Mouse (Mus musculus): ENCODE data around the gene Gm49388. TPM values are rescaled to one million over a fixed set of nuclear protein-coding genes. Genes with fewer than 3 reads are reported as not detected.

Gm49388 gene
- polyA plus RNA-seq, 1 experiment from 2014 or later: not detected

DNA sequence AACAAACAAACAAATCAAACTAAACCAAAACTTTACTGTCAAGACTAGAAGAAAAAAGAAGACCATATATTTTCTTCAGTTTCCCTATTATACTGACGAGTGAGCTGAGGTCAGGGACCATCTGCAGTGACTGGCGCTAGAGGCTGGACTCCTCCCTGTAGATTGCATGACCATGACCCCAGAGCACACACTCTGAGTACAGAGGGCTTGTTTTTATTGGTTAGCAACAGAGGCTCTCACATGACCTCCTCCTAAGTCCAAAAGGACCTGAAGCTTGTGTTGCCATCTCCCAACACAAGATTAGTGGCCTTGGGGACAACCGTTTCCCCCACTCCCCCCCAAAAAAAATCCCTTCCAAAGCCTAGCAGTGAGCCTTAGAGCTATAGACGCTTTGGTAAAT lies 28.4 kb downstream of the Gm49388 start:
- DNase-seq (ENCODE audit: low spot score) (no peak), ATAC-seq (replicated peaks; ENCODE audit: insufficient number of reproducible peaks, low FRiP score, low TSS enrichment, low read depth) (no peak)
- no peaks in the 10 kb centered on the region for H3K9me3 ChIP-seq (replicated peaks; ENCODE audit: control insufficient read depth, low read length)
- no peak overlapping the region for H3K4me2 ChIP-seq (ENCODE audit: low read depth, low read length)
- no peaks in the 10 kb centered on the region; the same call in 1 of the 2 replicates for H3K36me3 ChIP-seq (replicated peaks; ENCODE audit: control insufficient read depth, insufficient read depth, low read depth, low read length)
- no peak overlapping the region for H3K9ac ChIP-seq (replicated peaks; ENCODE audit: low read length)
- 86% methylated on average over 4 of the region's 4 CpGs for WGBS
- H3K4me3 ChIP-seq (ENCODE audit: low read depth, low read length): no peak overlapping the region
- H3K27ac ChIP-seq (replicated peaks; ENCODE audit: low read depth, low read length): no peak overlapping the region
- no peaks in the 10 kb centered on the region for H3K27me3 ChIP-seq (ENCODE audit: control insufficient read depth, insufficient read depth, low read length)
- H3K4me1 ChIP-seq (ENCODE audit: control insufficient read depth, insufficient read depth, low read length): no peaks in the 10 kb centered on the region

DNA sequence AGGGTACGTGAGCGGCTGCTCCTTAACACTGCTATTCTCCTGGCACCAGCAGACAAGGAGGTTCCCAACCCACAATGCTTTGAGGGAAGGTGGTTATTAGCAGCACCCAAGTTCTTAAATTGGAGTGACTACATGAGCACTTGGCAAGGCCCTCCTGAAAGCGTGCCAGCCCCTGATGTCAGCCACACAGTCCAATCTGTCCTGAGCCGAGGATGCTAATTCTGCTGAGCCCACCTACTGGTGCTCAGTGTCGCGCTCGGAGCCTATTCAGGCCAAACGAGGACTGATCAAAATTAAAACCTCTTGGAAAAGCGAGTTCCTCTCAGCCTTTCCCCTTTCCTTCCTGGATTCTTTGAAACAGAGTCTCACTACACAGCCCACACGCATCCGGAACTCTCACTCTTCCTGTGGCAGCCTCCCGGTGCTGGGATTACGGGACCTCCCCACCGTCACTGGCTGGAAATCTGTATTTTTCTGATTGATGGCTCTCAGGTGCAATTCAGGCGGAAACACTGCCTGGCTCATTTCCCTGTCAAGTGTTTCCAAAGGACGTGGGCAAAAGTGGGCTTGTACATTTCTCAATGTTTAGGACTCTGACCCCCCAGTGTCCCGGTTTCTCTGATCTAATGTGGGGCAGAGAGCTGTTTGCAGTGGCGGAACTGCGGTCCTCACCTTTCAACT lies 29.0 kb downstream of the Gm49388 start:
- ATAC-seq (replicated peaks; ENCODE audit: insufficient number of reproducible peaks, low FRiP score, low TSS enrichment, low read depth): no peak
- H3K36me3 ChIP-seq (replicated peaks; ENCODE audit: control insufficient read depth, insufficient read depth, low read depth, low read length): no peaks in the 10 kb centered on the region; the same call in 1 of the 2 replicates

GRCm38 (mm10) chr7:127815116-127815665 lies 29.8 kb downstream of the Gm49388 start:
- H3K27ac ChIP-seq (replicated peaks; ENCODE audit: low read depth, low read length): no peak overlapping the region
- no peak overlapping the region for H3K4me2 ChIP-seq (ENCODE audit: low read depth, low read length)
- no peak for ATAC-seq (replicated peaks; ENCODE audit: insufficient number of reproducible peaks, low FRiP score, low TSS enrichment, low read depth)
- H3K9me3 ChIP-seq (replicated peaks; ENCODE audit: control insufficient read depth, low read length): no peaks in the 10 kb centered on the region
- WGBS: 89% methylated on average over 15 of the region's 15 CpGs
- no peaks in the 10 kb centered on the region for H3K27me3 ChIP-seq (ENCODE audit: control insufficient read depth, insufficient read depth, low read length)
- no peaks in the 10 kb centered on the region for H3K4me1 ChIP-seq (ENCODE audit: control insufficient read depth, insufficient read depth, low read length)
- H3K9ac ChIP-seq (replicated peaks; ENCODE audit: low read length): no peak overlapping the region
- DNase-seq (ENCODE audit: low spot score): no peak
- H3K36me3 ChIP-seq (replicated peaks; ENCODE audit: control insufficient read depth, insufficient read depth, low read depth, low read length): no peaks in the 10 kb centered on the region; the same call in 1 of the 2 replicates
- no peak overlapping the region for H3K4me3 ChIP-seq (ENCODE audit: low read depth, low read length)

More for the DNA sequence above, 29.0 kb downstream of the Gm49388 start:
- H3K9me3 ChIP-seq (replicated peaks; ENCODE audit: control insufficient read depth, low read length): no peaks in the 10 kb centered on the region
- H3K4me1 ChIP-seq (ENCODE audit: control insufficient read depth, insufficient read depth, low read length): no peaks in the 10 kb centered on the region
- no peak overlapping the region for H3K4me3 ChIP-seq (ENCODE audit: low read depth, low read length)
- no peak overlapping the region for H3K9ac ChIP-seq (replicated peaks; ENCODE audit: low read length)
- 87% methylated on average over 19 of the region's 19 CpGs for WGBS
- no peaks in the 10 kb centered on the region for H3K27me3 ChIP-seq (ENCODE audit: control insufficient read depth, insufficient read depth, low read length)
- H3K27ac ChIP-seq (replicated peaks; ENCODE audit: low read depth, low read length): no peak overlapping the region
- no peak for DNase-seq (ENCODE audit: low spot score)
- no peak overlapping the region for H3K4me2 ChIP-seq (ENCODE audit: low read depth, low read length)

GRCm38 (mm10) chr7:127815954-127816821 lies 30.8 kb downstream of the Gm49388 start:
- Histone ChIP-seq H3K9ac (replicated peaks; ENCODE audit: low read length) (no peak overlapping the region), H3K27me3 (ENCODE audit: control insufficient read depth, insufficient read depth, low read length) (no peaks in the 10 kb centered on the region), H3K9me3 (replicated peaks; ENCODE audit: control insufficient read depth, low read length) (no peaks in the 10 kb centered on the region), H3K4me2 (ENCODE audit: low read depth, low read length) (no peak overlapping the region), H3K4me1 (ENCODE audit: control insufficient read depth, insufficient read depth, low read length) (no peaks in the 10 kb centered on the region), H3K4me3 (ENCODE audit: low read depth, low read length) (no peak overlapping the region), H3K36me3 (replicated peaks; ENCODE audit: control insufficient read depth, insufficient read depth, low read depth, low read length) (no peaks in the 10 kb centered on the region), H3K27ac (replicated peaks; ENCODE audit: low read depth, low read length) (no peak overlapping the region)
- DNase-seq (ENCODE audit: low spot score) (no peak), ATAC-seq (replicated peaks; ENCODE audit: insufficient number of reproducible peaks, low FRiP score, low TSS enrichment, low read depth) (no peak; the same call in 1 of the 2 replicates)
- WGBS: 62% methylated on average over 15 of the region's 15 CpGs

- H3K27me3 ChIP-seq (ENCODE audit: control insufficient read depth, insufficient read depth, low read length): no peaks in the 10 kb centered on the region
- no peak overlapping the region for H3K4me2 ChIP-seq (ENCODE audit: low read depth, low read length)
- H3K36me3 ChIP-seq (replicated peaks; ENCODE audit: control insufficient read depth, insufficient read depth, low read depth, low read length): no peaks in the 10 kb centered on the region
- 72% methylated on average over 7 of the region's 7 CpGs for WGBS
- H3K4me3 ChIP-seq (ENCODE audit: low read depth, low read length): no peak overlapping the region
- no peak overlapping the region for H3K9ac ChIP-seq (replicated peaks; ENCODE audit: low read length)
- H3K9me3 ChIP-seq (replicated peaks; ENCODE audit: control insufficient read depth, low read length): no peaks in the 10 kb centered on the region
- ATAC-seq (replicated peaks; ENCODE audit: insufficient number of reproducible peaks, low FRiP score, low TSS enrichment, low read depth) (no peak), DNase-seq (ENCODE audit: low spot score) (no peak)
- H3K27ac ChIP-seq (replicated peaks; ENCODE audit: low read depth, low read length): no peak overlapping the region
- no peaks in the 10 kb centered on the region for H3K4me1 ChIP-seq (ENCODE audit: control insufficient read depth, insufficient read depth, low read length)
These were observed 31.6 kb downstream of the Gm49388 start for GRCm38 (mm10) chr7:127817053-127817452.

- no peak for ATAC-seq (replicated peaks; ENCODE audit: insufficient number of reproducible peaks, low FRiP score, low TSS enrichment, low read depth)
- 96% methylated on average over 5 of the region's 5 CpGs for WGBS
- no peak for DNase-seq (ENCODE audit: low spot score)
- Histone ChIP-seq H3K27ac (replicated peaks; ENCODE audit: low read depth, low read length) (no peak overlapping the region), H3K9me3 (replicated peaks; ENCODE audit: control insufficient read depth, low read length) (no peaks in the 10 kb centered on the region), H3K9ac (replicated peaks; ENCODE audit: low read length) (no peak overlapping the region), H3K4me1 (ENCODE audit: control insufficient read depth, insufficient read depth, low read length) (no peaks in the 10 kb centered on the region), H3K4me3 (ENCODE audit: low read depth, low read length) (no peak overlapping the region), H3K27me3 (ENCODE audit: control insufficient read depth, insufficient read depth, low read length) (no peaks in the 10 kb centered on the region), H3K4me2 (ENCODE audit: low read depth, low read length) (no peak overlapping the region), H3K36me3 (replicated peaks; ENCODE audit: control insufficient read depth, insufficient read depth, low read depth, low read length) (no peaks in the 10 kb centered on the region)
These were observed 32.4 kb downstream of the Gm49388 start for GRCm38 (mm10) chr7:127817776-127818175.

DNA sequence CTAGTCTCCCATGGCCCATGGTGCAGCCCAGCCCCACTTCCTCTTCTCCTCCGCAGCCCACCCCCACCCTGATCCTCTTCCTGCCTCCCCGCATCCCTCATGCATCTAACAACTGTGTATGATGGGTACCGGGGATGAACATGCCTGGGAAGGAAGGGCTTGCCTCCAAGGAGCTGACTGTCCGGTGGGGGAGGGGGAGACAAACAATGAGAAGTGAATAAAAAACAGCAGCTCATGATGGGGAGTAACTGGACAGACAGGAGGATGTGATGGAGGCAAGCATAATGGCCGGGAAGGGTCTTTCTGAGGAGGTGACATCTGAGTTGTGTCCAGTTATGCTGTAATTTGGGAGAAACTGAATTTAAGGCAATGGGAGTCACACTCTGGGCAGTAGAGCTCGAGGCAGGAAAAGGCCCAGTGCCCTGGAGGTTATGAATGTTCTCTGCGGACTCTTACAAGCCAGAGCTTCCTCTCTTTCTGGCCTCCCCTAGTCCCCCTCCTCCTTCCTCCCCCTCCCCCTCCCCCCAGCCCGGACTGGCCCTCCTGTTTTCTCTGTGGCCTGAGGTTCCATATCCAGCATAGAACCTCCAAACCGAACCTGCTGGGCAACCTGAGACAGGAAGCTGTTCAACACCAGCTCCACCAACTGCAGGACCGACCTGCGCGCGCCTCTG lies 35.6 kb downstream of the Gm49388 start:
- 56% methylated on average over 13 of the region's 13 CpGs for WGBS
- Histone ChIP-seq H3K27me3 (ENCODE audit: control insufficient read depth, insufficient read depth, low read length) (no peaks in the 10 kb centered on the region), H3K27ac (replicated peaks; ENCODE audit: low read depth, low read length) (no peak overlapping the region), H3K9me3 (replicated peaks; ENCODE audit: control insufficient read depth, low read length) (no peaks in the 10 kb centered on the region), H3K36me3 (replicated peaks; ENCODE audit: control insufficient read depth, insufficient read depth, low read depth, low read length) (no peaks in the 10 kb centered on the region), H3K9ac (replicated peaks; ENCODE audit: low read length) (no peak overlapping the region), H3K4me3 (ENCODE audit: low read depth, low read length) (no peak overlapping the region), H3K4me1 (ENCODE audit: control insufficient read depth, insufficient read depth, low read length) (no peaks in the 10 kb centered on the region), H3K4me2 (ENCODE audit: low read depth, low read length) (no peak overlapping the region)
- no peak for DNase-seq (ENCODE audit: low spot score)
- no peak for ATAC-seq (replicated peaks; ENCODE audit: insufficient number of reproducible peaks, low FRiP score, low TSS enrichment, low read depth)

Measured in embryonic facial prominence, embryonic 11.5 days (tissue).